11 mouse cellular contexts compared by ENCODE assay signal in genomic region chr14:25492567-25493279, GRCm38 (mm10). TPM values are rescaled to one million over a fixed set of nuclear protein-coding genes. Genes with fewer than 3 reads are reported as not detected.
DNase-seq lines count a peak whose midpoint lies in the region; ATAC-seq and TF ChIP-seq lines count a peak whose summit lies in the region.
"Had no signal": no experiment of that assay in that cellular context is flagged by ENCODE, and none has a peak within 500 bp of the region (broad histone marks: within the 10 kb centered on the region; RNA-seq: fewer than 3 reads in every experiment).

No protein-coding gene starts in this region.

- peaks cover 99% of the 10 kb centered on the region for H3K4me1 ChIP-seq in midbrain, embryonic 10.5 days
- peaks cover 45% of the 10 kb centered on the region for H3K4me1 ChIP-seq in midbrain, embryonic 11.5 days (ENCODE audit: control insufficient read depth, insufficient read depth, low read length)
- H3K4me1 ChIP-seq in hindbrain, embryonic 11.5 days (replicated peaks; ENCODE audit: control insufficient read depth, insufficient read depth, low read length) = peaks cover 15% of the 10 kb centered on the region
- H3K4me1 ChIP-seq in liver, embryonic 14.5 days (replicated peaks; ENCODE audit: control insufficient read depth in 2 of 2, insufficient read depth in 2 of 2, low read length in 1 of 2) = peaks cover 67 to 79% of the 10 kb centered on the region in 2 experiments
- peaks cover 79% of the 10 kb centered on the region for H3K4me1 ChIP-seq in small intestine, adult 2 months (ENCODE audit: control insufficient read depth, insufficient read depth, insufficient read length, low read length)

- peak; percentile 56 for TF ChIP-seq EP300 in liver, embryonic 14.5 days (IDR thresholded peaks at IDR 0.05; ENCODE audit: low read depth)

- H3K9me3 ChIP-seq in midbrain, embryonic 10.5 days (replicated peaks) = no peaks in the 10 kb centered on the region
- no peaks in the 10 kb centered on the region for H3K9me3 ChIP-seq in midbrain, embryonic 11.5 days (ENCODE audit: control insufficient read depth, low read length)
- no peaks in the 10 kb centered on the region for H3K9me3 ChIP-seq in hindbrain, embryonic 11.5 days (ENCODE audit: control insufficient read depth, low read length)
- no peaks in the 10 kb centered on the region for H3K9me3 ChIP-seq in liver, embryonic 14.5 days (ENCODE audit: control insufficient read depth, low read length)
- H3K9me3 ChIP-seq: embryonic facial prominence, embryonic 12.5 days had no signal

- H3K4me2 ChIP-seq in midbrain, embryonic 11.5 days = no peak overlapping the region
- H3K4me2 ChIP-seq in hindbrain, embryonic 11.5 days (replicated peaks; ENCODE audit: low read depth, low read length) = no peak overlapping the region
- no peak overlapping the region for H3K4me2 ChIP-seq in liver, embryonic 14.5 days (ENCODE audit: low read depth)
- H3K4me2 ChIP-seq: embryonic facial prominence, embryonic 12.5 days; lung, embryonic 14.5 days had no signal

- TF ChIP-seq POLR2A in small intestine, adult 2 months (IDR thresholded peaks at IDR 0.05; ENCODE audit: low read depth, low read length) = no peak

- no peak for TF ChIP-seq CTCF in liver, embryonic 14.5 days (IDR thresholded peaks at IDR 0.05; ENCODE audit: low read depth)
- no peak for TF ChIP-seq CTCF in small intestine, adult 2 months (IDR thresholded peaks at IDR 0.05; ENCODE audit: extremely low read depth, insufficient read length, insufficient replicate concordance, low read depth, low read length)

- no peaks in the 10 kb centered on the region; the same call in 1 of the 2 replicates for H3K36me3 ChIP-seq in midbrain, embryonic 10.5 days
- no peaks in the 10 kb centered on the region for H3K36me3 ChIP-seq in midbrain, embryonic 11.5 days (ENCODE audit: control insufficient read depth, insufficient read depth, low read length)
- no peaks in the 10 kb centered on the region for H3K36me3 ChIP-seq in hindbrain, embryonic 11.5 days (ENCODE audit: control insufficient read depth, insufficient read depth, low read length)
- H3K36me3 ChIP-seq in liver, embryonic 14.5 days (replicated peaks; ENCODE audit: control insufficient read depth, insufficient read depth, low read depth) = no peaks in the 10 kb centered on the region
- no peaks in the 10 kb centered on the region for H3K36me3 ChIP-seq in small intestine, adult 2 months (ENCODE audit: control insufficient read depth, insufficient read depth, low read length)
- H3K36me3 ChIP-seq: embryonic facial prominence, embryonic 12.5 days had no signal

- ATAC-seq in midbrain, embryonic 11.5 days (ENCODE audit: low FRiP score) = no peak
- ATAC-seq in hindbrain, embryonic 11.5 days (ENCODE audit: low FRiP score) = no peak
- ATAC-seq in liver, embryonic 14.5 days (ENCODE audit: insufficient read depth) = peak; percentile 66
- no peak for ATAC-seq in monocyte, adult 5-6 weeks (replicated peaks; ENCODE audit: insufficient number of reproducible peaks, low FRiP score, low TSS enrichment, poor library complexity, severe bottlenecking)

- peak overlapping the region; percentile 39; the same call in 1 of the 2 replicates for H3K27ac ChIP-seq in midbrain, embryonic 10.5 days (replicated peaks)
- H3K27ac ChIP-seq in midbrain, embryonic 11.5 days (ENCODE audit: low read depth, low read length) = no peak overlapping the region
- peak overlapping the region; percentile 48 for H3K27ac ChIP-seq in hindbrain, embryonic 11.5 days (ENCODE audit: low read depth, low read length)
- no peak overlapping the region for H3K27ac ChIP-seq in liver, embryonic 14.5 days
- H3K27ac ChIP-seq in small intestine, adult 2 months (ENCODE audit: insufficient read depth, low read depth, low read length) = peak overlapping the region; percentile 43
- H3K27ac ChIP-seq: embryonic facial prominence, embryonic 12.5 days had no signal

- no peaks in the 10 kb centered on the region for H3K27me3 ChIP-seq in midbrain, embryonic 10.5 days (ENCODE audit: low read depth, poor library complexity, severe bottlenecking)
- H3K27me3 ChIP-seq in midbrain, embryonic 11.5 days (ENCODE audit: control insufficient read depth, insufficient read depth, low read length) = no peaks in the 10 kb centered on the region
- H3K27me3 ChIP-seq in hindbrain, embryonic 11.5 days (ENCODE audit: control insufficient read depth, insufficient read depth, low read length) = no peaks in the 10 kb centered on the region
- H3K27me3 ChIP-seq in liver, embryonic 14.5 days (ENCODE audit: control insufficient read depth, insufficient read depth, low read length) = no peaks in the 10 kb centered on the region
- no peaks in the 10 kb centered on the region for H3K27me3 ChIP-seq in small intestine, adult 2 months (ENCODE audit: control insufficient read depth, insufficient read depth, low read length)
- H3K27me3 ChIP-seq: embryonic facial prominence, embryonic 12.5 days had no signal

- no peak for DNase-seq in midbrain, embryonic 10.5 days (ENCODE audit: low spot score)
- no peak for DNase-seq in midbrain, embryonic 11.5 days (ENCODE audit: low spot score, missing footprints)
- no peak for DNase-seq in hindbrain, embryonic 11.5 days (ENCODE audit: low spot score)
- DNase-seq in liver, embryonic 14.5 days (ENCODE audit: low read depth in 3 of 3, low spot score in 3 of 3) = no peak
- DNase-seq in adrenal gland, postnatal 4 days (ENCODE audit: low spot score in 2 of 2) = no peak
- DNase-seq in lung, postnatal 4 days = no peak
- DNase-seq: heart, adult 18-20 months; lung, embryonic 14.5 days had no signal

- WGBS in midbrain, embryonic 10.5 days = 84% methylated on average over 11 of the region's 11 CpGs
- WGBS in midbrain, embryonic 11.5 days = 88% methylated on average over 11 of the region's 11 CpGs
- 79% methylated on average over 11 of the region's 11 CpGs for WGBS in hindbrain, embryonic 11.5 days
- 53% methylated on average over 11 of the region's 11 CpGs for WGBS in liver, embryonic 14.5 days (ENCODE audit: insufficient replicate concordance)
- WGBS in small intestine, adult 2 months = 75% methylated on average over 11 of the region's 11 CpGs

- no peak overlapping the region for H3K9ac ChIP-seq in midbrain, embryonic 11.5 days (ENCODE audit: low read length)
- no peak overlapping the region for H3K9ac ChIP-seq in hindbrain, embryonic 11.5 days (ENCODE audit: low read depth, low read length)
- no peak overlapping the region for H3K9ac ChIP-seq in liver, embryonic 14.5 days (replicated peaks)
- H3K9ac ChIP-seq: embryonic facial prominence, embryonic 12.5 days; lung, embryonic 14.5 days had no signal

- H3K4me3 ChIP-seq in midbrain, embryonic 10.5 days = no peak overlapping the region
- H3K4me3 ChIP-seq in midbrain, embryonic 11.5 days (ENCODE audit: low read depth, low read length) = no peak overlapping the region
- no peak overlapping the region for H3K4me3 ChIP-seq in hindbrain, embryonic 11.5 days (ENCODE audit: low read depth, low read length)
- no peak overlapping the region for H3K4me3 ChIP-seq in liver, embryonic 14.5 days (ENCODE audit: insufficient read depth in 1 of 2, low read depth in 2 of 2, low read length in 2 of 2)
- H3K4me3 ChIP-seq in small intestine, adult 2 months (ENCODE audit: low read depth, low read length) = no peak overlapping the region
- H3K4me3 ChIP-seq: embryonic facial prominence, embryonic 12.5 days had no signal

RNA-seq across cellular contexts. Expression of gene Zmiz1, which starts 33.7 kb away (rescaled TPM):
- 42.2 and 55.8 TPM in 2 replicates for polyA plus RNA-seq in midbrain, embryonic 10.5 days (2016; fragmentation: Nextera tagmentation; extraction: Ambion mirVana)
- polyA plus RNA-seq in midbrain, embryonic 11.5 days (2014; fragmentation: Nextera tagmentation; extraction: Ambion mirVana) = 47.7 and 51.5 TPM in 2 replicates
- 47.5 and 57.0 TPM in 2 replicates for polyA plus RNA-seq in hindbrain, embryonic 11.5 days (2014; fragmentation: Nextera tagmentation; extraction: Ambion mirVana)
- 3.4 and 3.6 TPM in 2 replicates for polyA plus RNA-seq in liver, embryonic 14.5 days (2012; rRNA removed)
- 4.0 and 4.6 TPM in 2 replicates for polyA plus RNA-seq in liver, embryonic 14.5 days (2014; fragmentation: Nextera tagmentation; extraction: Ambion mirVana)
- polyA plus RNA-seq in small intestine, adult 2 months (2012; rRNA removed) = 35.0 and 91.5 TPM in 2 replicates
- 100 to 1,000 TPM; 105 to 122 TPM for total RNA-seq in adrenal gland, postnatal 4 days (2021)
- total RNA-seq in monocyte, adult 5-6 weeks (2017) = 18.2 to 63.6 TPM (median 22.9 TPM) in 3 replicates

Comparison
In these comparisons a context has a peak if more than half of its experiments do, and no peak if none do; other contexts are left out.
1. H3K27ac ChIP-seq: peak in midbrain, embryonic 10.5 days (single experiment), hindbrain, embryonic 11.5 days (single experiment) and small intestine, adult 2 months (single experiment); none in midbrain, embryonic 11.5 days (single experiment) and liver, embryonic 14.5 days (single experiment).